Mouse (Mus musculus): ENCODE measurements around the gene Rpl7l1. TPM values are rescaled to one million over a fixed set of nuclear protein-coding genes. Genes with fewer than 3 reads are reported as not detected.
A peak's percentile ranks its signal among the peaks of the same experiment; 100 is the strongest.

Gene Rpl7l1
- polyA plus RNA-seq (2012; rRNA removed) (23.2 and 38.0 TPM in 2 replicates), polyA plus RNA-seq (2014; fragmentation: Nextera tagmentation; extraction: Ambion mirVana) (65.5 and 75.3 TPM in 2 replicates)

DNA sequence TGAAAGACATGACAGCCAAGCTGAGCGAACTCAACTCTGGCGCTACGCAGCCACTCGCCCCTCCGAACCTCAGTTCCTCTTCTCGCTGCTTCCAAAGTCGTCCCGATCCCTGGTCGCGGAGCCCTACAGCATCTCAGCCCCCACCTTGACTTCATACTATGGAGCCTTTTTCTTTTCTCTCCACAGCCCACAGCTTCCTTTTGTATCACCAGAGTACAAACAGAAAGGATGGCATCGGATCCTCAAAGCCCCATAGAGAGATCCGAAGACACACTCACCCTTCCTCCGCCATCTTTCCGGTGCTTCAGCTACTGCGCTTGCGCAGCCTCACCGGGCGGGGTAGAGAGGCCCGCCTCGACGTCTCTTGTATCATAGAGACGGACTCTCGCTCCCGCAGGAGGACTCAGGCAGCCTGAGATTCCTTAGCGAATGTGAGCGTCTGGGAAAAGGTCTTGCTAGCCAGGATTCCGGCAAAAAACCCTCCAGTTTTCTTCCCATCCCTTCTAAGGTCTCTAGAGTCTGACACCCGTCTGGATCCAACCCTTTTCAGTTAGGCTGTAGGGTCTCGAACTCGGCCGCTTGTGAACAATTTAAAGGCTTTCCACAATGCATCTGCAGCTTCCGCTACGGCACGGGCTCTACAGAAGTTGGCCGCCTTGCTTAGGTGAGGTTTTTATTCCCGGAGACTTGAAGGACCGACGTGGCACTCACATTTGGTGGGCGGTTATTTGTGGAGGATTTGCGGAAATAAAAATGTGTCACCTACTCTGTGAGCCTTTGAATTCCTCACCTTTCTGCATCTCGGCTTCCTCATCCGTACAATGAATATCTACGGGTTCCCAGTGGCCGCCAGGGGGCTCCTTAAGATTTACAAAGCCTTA, at the start of gene Rpl7l1:
Gene Rpl7l1, minus strand, starts transcription at position 332 of the 881 bp plus-strand sequence.
- Histone ChIP-seq H3K9me3 (ENCODE audit: control insufficient read depth, low read length) (no peaks in the 10 kb centered on the region), H3K27ac (peak within 1 kb of the TSS; percentile 53), H3K4me1 (replicated peaks; ENCODE audit: control insufficient read depth in 2 of 2, insufficient read depth in 2 of 2, low read length in 1 of 2) (peaks cover 9 to 10% of the 10 kb centered on the region in 2 experiments), H3K27me3 (ENCODE audit: control insufficient read depth, insufficient read depth, low read length) (no peaks in the 10 kb centered on the region), H3K36me3 (replicated peaks; ENCODE audit: control insufficient read depth, insufficient read depth, low read depth) (peaks cover 31% of the 10 kb centered on the region), H3K4me2 (ENCODE audit: low read depth) (peak within 1 kb of the TSS; percentile 89), H3K4me3 (ENCODE audit: insufficient read depth in 1 of 2, low read depth in 2 of 2, low read length in 2 of 2) (peak within 1 kb of the TSS; percentile 88 to 99), H3K9ac (replicated peaks) (peak within 1 kb of the TSS; percentile 80)
- ATAC-seq (ENCODE audit: insufficient read depth): peak; percentile 93
- TF ChIP-seq EP300 (IDR thresholded peaks at IDR 0.05; ENCODE audit: low read depth) (0 out of 2 replicates have a peak, but pooled peaks have one; percentile 14), CTCF (IDR thresholded peaks at IDR 0.05; ENCODE audit: low read depth) (peak; percentile 80)
- under 1% methylated on average over 44 of the region's 44 CpGs for WGBS (ENCODE audit: insufficient replicate concordance)
- peak; percentile 86 to 89 (median 87) for DNase-seq (ENCODE audit: low read depth in 3 of 3, low spot score in 3 of 3)

DNA sequence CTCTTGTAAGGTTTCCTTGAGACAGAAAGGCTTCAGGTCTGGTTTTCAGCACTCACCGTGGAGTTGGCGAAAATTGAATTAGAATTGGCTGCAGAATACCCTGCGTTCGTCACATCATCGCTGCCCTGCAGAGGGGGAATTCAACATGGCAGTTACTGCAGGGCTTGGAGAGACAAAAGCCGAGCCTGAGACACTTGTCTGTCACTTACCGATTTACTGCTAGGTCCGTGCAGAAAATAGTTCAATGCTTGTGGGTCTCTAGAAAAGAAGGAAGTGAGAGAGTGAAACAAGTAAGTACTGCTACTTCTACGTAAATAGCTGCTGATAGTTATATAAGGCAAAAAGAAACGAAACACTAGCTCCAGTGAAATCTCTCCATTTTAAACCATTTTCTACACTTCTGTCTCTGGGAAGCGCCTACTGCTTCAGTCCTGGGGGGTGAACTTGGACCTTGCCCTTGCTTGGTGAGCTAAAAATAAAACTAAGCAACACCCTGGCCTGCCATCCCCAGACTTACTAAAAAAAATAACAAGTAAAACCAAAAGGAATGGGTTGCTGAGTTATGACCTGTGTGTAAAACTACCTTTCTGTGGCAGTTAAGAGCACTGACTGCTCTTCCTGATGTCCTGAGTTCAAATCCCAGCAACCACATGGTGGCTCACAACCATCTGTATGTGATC, 47.5 kb upstream of the Rpl7l1 start:
- H3K36me3 ChIP-seq (replicated peaks; ENCODE audit: control insufficient read depth, insufficient read depth, low read depth): peaks cover 11% of the 10 kb centered on the region
- H3K4me3 ChIP-seq (ENCODE audit: insufficient read depth in 1 of 2, low read depth in 2 of 2, low read length in 2 of 2): no peak overlapping the region
- WGBS (ENCODE audit: insufficient replicate concordance): 54% methylated on average over 11 of the region's 11 CpGs
- H3K4me1 ChIP-seq (replicated peaks; ENCODE audit: control insufficient read depth in 2 of 2, insufficient read depth in 2 of 2, low read length in 1 of 2): no peaks in the 10 kb centered on the region
- TF ChIP-seq CTCF (IDR thresholded peaks at IDR 0.05; ENCODE audit: low read depth) (no peak), EP300 (IDR thresholded peaks at IDR 0.05; ENCODE audit: low read depth) (no peak)
- H3K27ac ChIP-seq: no peak overlapping the region
- ATAC-seq (ENCODE audit: insufficient read depth) (no peak), DNase-seq (ENCODE audit: low read depth in 3 of 3, low spot score in 3 of 3) (no peak)
- H3K9me3 ChIP-seq (ENCODE audit: control insufficient read depth, low read length): no peaks in the 10 kb centered on the region
- H3K4me2 ChIP-seq (ENCODE audit: low read depth): no peak overlapping the region
- H3K27me3 ChIP-seq (ENCODE audit: control insufficient read depth, insufficient read depth, low read length): no peaks in the 10 kb centered on the region
- H3K9ac ChIP-seq (replicated peaks): no peak overlapping the region

DNA sequence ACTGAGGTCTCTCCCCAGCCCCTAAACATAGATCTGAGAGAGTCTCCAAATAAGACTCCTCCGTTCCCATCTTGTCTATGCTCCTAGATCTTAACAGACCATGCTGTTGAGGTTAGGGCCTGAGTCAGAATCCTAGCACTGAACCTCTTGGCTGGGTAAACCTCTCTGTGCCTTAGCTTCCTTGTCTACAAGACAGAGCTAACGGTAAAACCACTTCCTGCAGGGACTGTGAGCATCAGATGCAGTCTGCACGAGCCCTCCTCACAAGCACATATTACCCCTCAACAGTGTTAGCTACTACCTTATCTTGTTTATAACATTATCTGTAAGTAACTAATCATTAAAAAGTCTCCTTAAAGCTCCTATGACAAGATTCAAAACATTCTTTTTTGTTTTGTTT, 46.5 kb upstream of the Rpl7l1 start:
- no peak for ATAC-seq (ENCODE audit: insufficient read depth)
- WGBS (ENCODE audit: insufficient replicate concordance): 27% methylated on average over 3 of the region's 3 CpGs
- Histone ChIP-seq H3K9ac (replicated peaks) (no peak overlapping the region), H3K4me1 (replicated peaks; ENCODE audit: control insufficient read depth in 2 of 2, insufficient read depth in 2 of 2, low read length in 1 of 2) (no peaks in the 10 kb centered on the region), H3K36me3 (replicated peaks; ENCODE audit: control insufficient read depth, insufficient read depth, low read depth) (peaks cover 21% of the 10 kb centered on the region), H3K4me3 (ENCODE audit: insufficient read depth in 1 of 2, low read depth in 2 of 2, low read length in 2 of 2) (no peak overlapping the region), H3K27ac (no peak overlapping the region), H3K4me2 (ENCODE audit: low read depth) (no peak overlapping the region), H3K9me3 (ENCODE audit: control insufficient read depth, low read length) (no peaks in the 10 kb centered on the region), H3K27me3 (ENCODE audit: control insufficient read depth, insufficient read depth, low read length) (no peaks in the 10 kb centered on the region)
- DNase-seq (ENCODE audit: low read depth in 3 of 3, low spot score in 3 of 3): no peak
- no peak for TF ChIP-seq EP300 (IDR thresholded peaks at IDR 0.05; ENCODE audit: low read depth)
- no peak for TF ChIP-seq CTCF (IDR thresholded peaks at IDR 0.05; ENCODE audit: low read depth)

DNA sequence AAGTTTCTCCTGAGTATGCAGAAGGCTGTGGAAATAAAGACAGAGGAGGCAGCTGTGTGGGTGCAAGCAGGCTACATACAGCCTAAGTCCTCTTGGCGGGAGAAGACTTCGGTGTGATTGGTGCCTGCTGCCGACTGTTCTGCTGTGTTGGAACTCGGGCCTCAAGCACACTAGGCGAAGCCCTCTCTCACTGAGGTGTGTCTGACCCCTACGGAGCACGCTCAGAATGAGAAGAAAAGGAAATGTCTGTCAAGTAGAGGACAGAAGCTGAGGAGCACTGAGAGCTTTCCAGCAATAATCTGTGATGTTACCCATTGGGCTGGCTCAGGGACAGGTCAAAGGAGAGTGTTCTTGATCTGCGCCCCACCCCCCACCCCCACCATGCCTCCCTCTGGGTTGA, 40.6 kb upstream of the Rpl7l1 start:
- no peak for TF ChIP-seq EP300 (IDR thresholded peaks at IDR 0.05; ENCODE audit: low read depth)
- TF ChIP-seq CTCF (IDR thresholded peaks at IDR 0.05; ENCODE audit: low read depth): no peak
- Histone ChIP-seq H3K4me1 (replicated peaks; ENCODE audit: control insufficient read depth in 2 of 2, insufficient read depth in 2 of 2, low read length in 1 of 2) (peaks cover 8 to 10% of the 10 kb centered on the region in 2 experiments), H3K9ac (replicated peaks) (no peak overlapping the region), H3K27me3 (ENCODE audit: control insufficient read depth, insufficient read depth, low read length) (no peaks in the 10 kb centered on the region), H3K9me3 (ENCODE audit: control insufficient read depth, low read length) (no peaks in the 10 kb centered on the region), H3K4me3 (ENCODE audit: insufficient read depth in 1 of 2, low read depth in 2 of 2, low read length in 2 of 2) (no peak overlapping the region), H3K27ac (no peak overlapping the region), H3K36me3 (replicated peaks; ENCODE audit: control insufficient read depth, insufficient read depth, low read depth) (peaks cover 34% of the 10 kb centered on the region), H3K4me2 (ENCODE audit: low read depth) (no peak overlapping the region)
- ATAC-seq (ENCODE audit: insufficient read depth): no peak
- WGBS (ENCODE audit: insufficient replicate concordance): 90% methylated on average over 8 of the region's 8 CpGs
- DNase-seq (ENCODE audit: low read depth in 3 of 3, low spot score in 3 of 3): no peak

DNA sequence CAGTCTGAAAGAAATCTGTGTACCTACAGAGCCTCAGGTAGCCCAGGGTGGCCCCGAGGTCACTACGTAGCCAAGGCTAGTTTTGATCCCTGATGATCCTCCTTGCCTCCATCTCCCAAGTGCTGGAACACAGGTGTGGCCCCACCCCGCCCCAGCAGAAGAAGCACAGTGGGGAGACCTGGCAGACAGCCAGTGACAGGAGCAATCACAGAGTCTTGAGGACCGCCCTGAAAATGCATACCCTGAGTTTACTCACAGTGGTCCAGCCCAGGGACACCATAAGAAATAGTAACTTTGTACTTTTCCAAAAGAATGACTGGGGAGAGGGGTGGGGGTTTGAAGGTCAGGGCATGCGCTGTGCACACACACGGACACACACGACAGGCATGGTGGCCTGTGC, 38.2 kb upstream of the Rpl7l1 start:
- DNase-seq (ENCODE audit: low read depth in 3 of 3, low spot score in 3 of 3) (no peak), ATAC-seq (ENCODE audit: insufficient read depth) (no peak)
- no peak overlapping the region for H3K4me2 ChIP-seq (ENCODE audit: low read depth)
- no peaks in the 10 kb centered on the region for H3K9me3 ChIP-seq (ENCODE audit: control insufficient read depth, low read length)
- no peak overlapping the region for H3K4me3 ChIP-seq (ENCODE audit: insufficient read depth in 1 of 2, low read depth in 2 of 2, low read length in 2 of 2)
- H3K36me3 ChIP-seq (replicated peaks; ENCODE audit: control insufficient read depth, insufficient read depth, low read depth): peaks cover 29% of the 10 kb centered on the region
- H3K9ac ChIP-seq (replicated peaks): no peak overlapping the region
- TF ChIP-seq CTCF (IDR thresholded peaks at IDR 0.05; ENCODE audit: low read depth) (no peak), EP300 (IDR thresholded peaks at IDR 0.05; ENCODE audit: low read depth) (no peak)
- no peaks in the 10 kb centered on the region for H3K27me3 ChIP-seq (ENCODE audit: control insufficient read depth, insufficient read depth, low read length)
- 87% methylated on average over 7 of the region's 7 CpGs for WGBS (ENCODE audit: insufficient replicate concordance)
- H3K27ac ChIP-seq: no peak overlapping the region
- H3K4me1 ChIP-seq (replicated peaks; ENCODE audit: control insufficient read depth in 2 of 2, insufficient read depth in 2 of 2, low read length in 1 of 2): peaks cover 17 to 26% of the 10 kb centered on the region in 2 experiments

All from liver, embryonic 14.5 days (tissue).